Mouse (Mus musculus) bone marrow macrophage, adult 2 months (primary cell): ENCODE measurements around the gene C3. TPM values are rescaled to one million over a fixed set of nuclear protein-coding genes. Genes with fewer than 3 reads are reported as not detected.

Experiments
- H3K27ac ChIP-seq: 2 replicates; pipeline ENCODE4 v1.5.1; 2012; ENCODE audit warnings: low read depth, low read length; ENCODE audit not compliant: insufficient read depth
- H3K4me1 ChIP-seq: 2 replicates; pipeline ENCODE4 v1.6.1; 2012; ENCODE audit warnings: low read length; ENCODE audit not compliant: control insufficient read depth, insufficient read depth
- H3K4me3 ChIP-seq: 2 replicates; pipeline ENCODE4 v1.5.1; 2012; ENCODE audit warnings: mild to moderate bottlenecking, low read length, moderate library complexity; ENCODE audit not compliant: insufficient read depth
- CTCF ChIP-seq: IDR thresholded peaks from 2 replicates; pipeline ENCODE4 v1.5.1; 2012; ENCODE audit warnings: low read depth, mild to moderate bottlenecking, low read length, moderate library complexity
- POLR2A ChIP-seq: IDR thresholded peaks from 2 replicates; pipeline ENCODE4 v1.6.1; 2012; ENCODE audit warnings: mild to moderate bottlenecking, low read depth, low read length, borderline replicate concordance
- polyA plus RNA-seq: library from polyadenylated mRNA; stranded (reverse); fragments of >200 nt; gene quantifications from 2 replicates; pipeline ENCODE4 v1.2.4, GENCODE M21; 2012; ENCODE audit not compliant: missing spikeins, insufficient read depth, insufficient read length

The C3 gene
- polyA plus RNA-seq: 89.2 and 101 TPM in 2 replicates

DNA sequence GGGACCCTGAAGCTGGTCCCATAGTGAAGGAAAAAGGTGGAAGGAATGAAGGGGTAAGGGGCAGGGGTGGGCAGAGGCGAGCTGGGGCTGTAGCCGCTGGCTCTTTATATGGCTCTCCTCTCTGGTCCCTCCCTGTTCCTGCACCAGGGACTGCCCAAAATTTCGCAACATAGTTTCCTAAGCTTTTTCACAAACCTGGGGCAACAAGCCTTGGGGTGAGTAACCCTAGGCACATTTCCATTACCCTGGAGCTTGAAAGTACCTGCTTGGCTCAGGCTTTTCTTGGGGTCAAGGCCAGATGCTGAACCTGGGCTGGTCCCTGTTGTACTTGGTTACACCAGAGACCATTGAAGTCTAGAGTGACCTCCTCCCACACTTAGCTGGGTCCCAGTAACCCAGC lies at the start of gene C3:
Gene C3, minus strand, starts transcription at position 123 of the 400 bp plus-strand sequence.
- Histone ChIP-seq H3K4me1 (peaks cover 47% of the 10 kb centered on the region), H3K4me3 (peak within 1 kb of the TSS; percentile 24), H3K27ac (peak within 1 kb of the TSS; percentile 50)
- no peak for TF ChIP-seq POLR2A
- no peak for TF ChIP-seq CTCF

DNA sequence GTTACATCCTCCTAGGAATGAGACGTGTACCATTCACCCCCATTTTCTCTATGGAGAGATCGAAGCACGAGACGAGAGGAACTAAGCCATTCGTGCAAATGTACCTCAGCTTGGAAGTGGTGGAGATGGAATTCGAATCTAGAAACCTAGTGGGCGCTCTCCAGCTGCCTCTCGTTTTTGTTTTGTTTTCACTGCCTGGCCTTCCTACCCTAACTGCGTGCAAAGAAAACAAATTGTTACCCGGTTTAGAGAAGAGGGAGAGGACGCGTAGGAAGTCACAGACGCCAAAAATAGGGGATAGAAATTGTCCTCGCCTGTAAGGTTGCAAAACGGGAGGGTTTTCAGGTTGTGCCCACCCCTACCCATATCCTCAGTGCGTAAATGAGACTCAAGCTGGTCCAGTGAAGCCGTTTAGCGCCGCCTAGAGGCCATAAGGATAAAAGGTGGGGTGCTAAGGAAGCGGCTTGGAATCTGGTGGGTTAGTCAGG lies 48.7 kb upstream of the C3 start:
- Histone ChIP-seq H3K4me1 (peaks cover 22% of the 10 kb centered on the region), H3K27ac (peak overlapping the region; percentile 80), H3K4me3 (peak overlapping the region; percentile 63)
- TF ChIP-seq POLR2A (no peak), CTCF (peak; percentile 94)

DNA sequence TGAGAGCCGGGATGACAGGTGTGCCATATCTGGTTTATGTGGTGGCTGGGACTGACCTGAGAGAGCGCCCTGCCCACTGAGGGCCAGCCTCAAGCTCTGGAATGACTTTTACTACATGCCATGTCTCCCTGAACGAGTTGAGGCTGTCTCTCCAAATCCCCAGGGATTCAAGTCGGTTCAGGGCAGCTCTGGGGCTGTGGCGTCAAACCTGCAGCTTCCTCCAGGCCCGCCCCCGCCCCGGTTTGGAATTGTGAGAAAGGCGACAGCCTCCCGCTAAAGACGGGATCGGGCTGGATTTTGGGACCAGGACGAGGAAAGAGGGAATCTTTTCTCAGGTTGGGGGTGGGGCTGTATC lies 48.0 kb upstream of the C3 start:
- H3K4me1 ChIP-seq: peaks cover 15% of the 10 kb centered on the region
- TF ChIP-seq POLR2A: no peak
- peak overlapping the region; percentile 80 for H3K27ac ChIP-seq
- H3K4me3 ChIP-seq: peak overlapping the region; percentile 63

DNA sequence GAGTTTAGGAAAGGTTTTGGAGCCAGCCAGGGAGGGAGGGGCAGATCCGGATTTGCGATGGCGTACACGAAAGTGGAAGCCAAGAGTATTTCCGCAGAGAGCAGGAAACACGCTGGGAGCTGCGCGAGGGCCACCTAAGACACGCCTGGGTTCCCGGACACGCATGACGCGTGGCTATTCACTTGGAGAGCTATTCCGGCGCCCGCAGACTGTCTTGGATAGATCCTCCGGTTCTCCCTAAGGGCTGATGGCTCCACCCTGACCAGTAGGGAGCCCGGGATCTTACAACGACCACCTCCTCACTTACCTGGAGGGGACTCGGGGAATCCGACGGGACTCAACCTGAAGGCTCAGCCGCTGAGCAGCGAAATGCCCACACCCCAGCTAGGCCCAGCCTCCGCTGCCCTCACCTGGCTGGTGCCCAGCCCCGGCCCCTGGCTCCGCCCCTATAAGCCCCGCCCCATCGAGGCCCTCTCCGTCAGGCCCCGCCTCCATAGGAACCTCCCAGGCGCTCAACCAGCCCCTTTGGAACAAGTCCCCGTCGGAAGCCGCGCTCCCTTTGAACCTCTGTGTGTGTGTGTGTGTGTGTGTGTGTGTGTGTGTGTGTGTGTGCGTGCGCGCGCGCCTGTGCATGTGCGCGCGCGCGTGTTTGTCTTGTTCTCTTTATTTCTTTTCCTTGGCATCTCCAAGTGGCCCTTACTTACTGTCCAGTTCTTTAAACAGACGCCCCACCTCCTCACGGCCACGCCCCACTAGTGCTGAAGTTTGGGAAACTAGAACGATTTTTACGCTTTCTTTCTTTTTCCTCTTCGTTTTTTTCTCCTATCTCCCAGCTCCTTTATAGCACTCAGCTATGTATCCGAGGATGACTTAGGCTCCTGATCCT lies 47.4 kb upstream of the C3 start:
- H3K4me3 ChIP-seq: peak overlapping the region; percentile 63
- peak overlapping the region; percentile 80 for H3K27ac ChIP-seq
- peaks cover 11% of the 10 kb centered on the region for H3K4me1 ChIP-seq
- TF ChIP-seq POLR2A: peak; percentile 56; the same call in 1 of the 2 replicates
- TF ChIP-seq CTCF: no peak

DNA sequence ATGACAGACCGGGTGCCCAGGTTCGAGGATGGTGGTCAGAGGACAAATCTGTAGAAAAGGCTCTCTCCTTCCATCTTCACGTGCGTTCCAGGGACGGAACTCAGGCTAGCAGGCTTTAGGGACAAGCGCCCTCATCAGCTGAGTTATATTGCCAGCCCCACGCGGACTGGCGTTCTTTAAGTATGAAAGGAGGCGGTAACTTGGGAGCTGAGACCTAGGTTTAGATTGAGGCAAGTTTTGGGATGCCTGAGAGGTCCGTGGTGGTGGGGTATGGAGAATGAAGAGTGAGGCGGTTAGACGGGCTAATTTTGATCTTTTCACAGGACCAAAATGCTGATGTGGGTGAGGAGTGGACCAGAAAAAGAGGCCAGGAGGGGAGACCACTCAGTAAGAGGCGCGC lies 46.8 kb upstream of the C3 start:
- peak overlapping the region; percentile 54 for H3K27ac ChIP-seq
- peaks cover 11% of the 10 kb centered on the region for H3K4me1 ChIP-seq
- TF ChIP-seq CTCF (no peak), POLR2A (no peak)
- peak overlapping the region; percentile 63 for H3K4me3 ChIP-seq

DNA sequence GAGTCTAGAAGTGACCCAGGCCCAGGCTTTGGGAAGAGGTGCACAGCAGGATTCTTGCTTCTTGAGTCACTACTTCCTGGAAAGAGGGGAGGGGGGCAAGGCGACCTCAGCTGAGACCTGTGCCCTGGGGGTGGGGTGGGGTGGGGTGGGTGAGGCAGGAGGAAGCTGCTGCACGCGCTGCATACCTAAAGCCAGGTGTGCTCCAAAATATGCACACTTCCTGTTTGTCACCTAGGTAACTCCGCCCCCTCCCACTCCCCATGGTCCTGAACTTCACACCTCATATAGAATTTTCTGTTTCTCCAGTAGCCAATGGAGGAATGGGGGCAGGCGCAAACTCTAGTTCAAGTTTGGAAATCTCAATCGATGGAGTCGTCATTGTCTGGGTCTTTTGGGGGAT lies 45.9 kb upstream of the C3 start:
- Histone ChIP-seq H3K4me1 (peaks cover 11% of the 10 kb centered on the region), H3K27ac (no peak overlapping the region), H3K4me3 (no peak overlapping the region)
- TF ChIP-seq CTCF: no peak
- no peak for TF ChIP-seq POLR2A

DNA sequence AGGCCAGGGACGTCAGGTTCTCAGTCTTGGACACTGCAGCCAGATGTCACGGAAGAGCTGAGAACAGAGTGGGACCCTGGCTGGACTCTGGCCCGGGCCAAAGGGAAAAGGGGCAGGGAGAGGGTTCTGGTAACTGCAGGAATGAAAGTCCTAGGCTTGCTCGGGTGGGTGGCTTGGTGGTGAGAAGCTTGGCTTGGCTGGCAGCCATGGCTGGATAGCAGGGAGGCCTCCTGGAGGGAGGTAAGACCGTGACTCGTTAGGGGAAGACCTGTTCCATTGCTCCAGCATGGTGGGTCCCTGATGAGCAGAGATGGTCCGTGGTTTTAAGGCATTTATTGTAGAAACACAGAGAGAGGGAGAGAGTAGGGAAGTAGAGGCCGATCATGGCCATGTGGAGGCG lies 43.4 kb upstream of the C3 start:
- TF ChIP-seq POLR2A (no peak), CTCF (no peak)
- no peak overlapping the region for H3K4me3 ChIP-seq
- no peak overlapping the region for H3K27ac ChIP-seq
- peaks cover 6% of the 10 kb centered on the region; the same call in 1 of the 2 replicates for H3K4me1 ChIP-seq

DNA sequence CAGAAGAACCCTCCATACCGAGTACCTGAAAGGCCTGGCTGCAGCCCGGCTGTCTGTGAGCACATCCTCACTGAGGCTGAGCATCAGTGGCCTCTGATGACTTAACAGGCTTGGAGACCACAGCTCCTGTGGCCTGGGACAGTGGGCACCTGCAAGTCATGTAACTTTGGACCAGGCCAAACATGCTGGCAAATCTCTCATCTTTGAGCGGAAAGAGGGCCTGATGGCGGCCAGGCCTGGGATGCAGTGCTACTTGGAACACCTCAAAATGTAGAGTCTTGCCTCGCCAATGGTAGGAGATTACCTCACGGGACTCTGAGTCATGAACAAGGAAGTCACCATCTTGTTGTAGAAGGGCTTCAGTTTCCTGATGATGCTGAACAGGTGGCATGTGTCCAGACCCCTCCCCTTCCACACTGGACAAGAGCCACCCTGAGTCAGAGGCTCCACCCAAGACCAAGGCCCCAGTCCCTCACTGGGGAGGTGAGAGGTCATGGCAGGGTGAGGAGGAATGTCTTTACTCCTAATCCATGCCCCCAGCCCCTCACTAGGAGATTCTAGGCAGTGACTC lies 39.7 kb upstream of the C3 start:
- Histone ChIP-seq H3K4me1 (peaks cover 12% of the 10 kb centered on the region), H3K4me3 (no peak overlapping the region), H3K27ac (no peak overlapping the region)
- TF ChIP-seq POLR2A (no peak), CTCF (no peak)

DNA sequence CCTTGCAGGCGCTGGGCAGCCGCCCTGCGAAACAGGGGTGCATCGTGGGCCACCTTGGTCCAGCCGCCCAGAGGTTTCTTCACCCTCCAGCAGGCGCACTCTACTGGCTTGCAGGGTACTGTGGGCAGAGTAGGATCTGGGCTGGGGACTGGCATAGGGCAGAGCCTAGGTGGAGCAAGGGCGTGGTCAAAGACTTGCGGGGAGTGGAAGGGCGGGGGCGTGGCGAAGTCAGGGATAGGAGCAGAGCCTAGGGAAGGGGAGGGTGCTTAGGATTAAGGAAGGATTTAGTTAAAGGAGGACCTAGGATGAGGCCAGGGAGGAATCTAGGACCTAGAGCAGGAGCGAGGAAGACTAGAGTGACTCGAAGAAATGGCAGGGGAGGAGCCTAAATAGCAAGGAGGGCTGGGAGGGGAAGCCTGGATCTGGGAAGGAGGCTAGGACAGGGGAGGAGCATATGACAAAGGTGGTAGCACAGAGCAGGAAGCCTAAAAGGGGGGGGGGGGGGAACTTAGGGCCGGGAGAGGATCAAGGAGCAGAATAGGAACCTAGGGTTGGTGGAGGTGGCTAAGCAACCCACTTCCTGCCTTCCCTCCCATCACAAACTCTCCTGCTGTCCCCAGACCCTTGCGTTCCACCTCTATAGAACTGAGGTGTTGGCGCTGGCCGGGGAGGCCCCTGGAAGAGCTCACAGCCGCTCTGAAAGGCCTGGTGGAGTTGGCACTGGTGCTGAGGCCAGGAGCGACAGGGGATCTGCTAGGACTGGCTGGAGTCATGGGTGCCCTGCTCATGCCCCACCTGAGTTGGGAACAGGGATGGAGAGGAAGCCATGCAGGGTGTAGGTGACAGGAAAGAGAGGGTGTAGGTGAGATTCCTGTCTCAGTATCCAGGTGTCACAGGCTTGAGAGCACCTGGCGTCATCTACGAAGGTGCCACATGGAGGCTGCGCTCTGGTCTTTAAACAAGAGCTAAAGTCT lies 37.3 kb upstream of the C3 start:
- Histone ChIP-seq H3K27ac (no peak overlapping the region), H3K4me1 (peaks cover 12% of the 10 kb centered on the region), H3K4me3 (no peak overlapping the region)
- no peak for TF ChIP-seq CTCF

DNA sequence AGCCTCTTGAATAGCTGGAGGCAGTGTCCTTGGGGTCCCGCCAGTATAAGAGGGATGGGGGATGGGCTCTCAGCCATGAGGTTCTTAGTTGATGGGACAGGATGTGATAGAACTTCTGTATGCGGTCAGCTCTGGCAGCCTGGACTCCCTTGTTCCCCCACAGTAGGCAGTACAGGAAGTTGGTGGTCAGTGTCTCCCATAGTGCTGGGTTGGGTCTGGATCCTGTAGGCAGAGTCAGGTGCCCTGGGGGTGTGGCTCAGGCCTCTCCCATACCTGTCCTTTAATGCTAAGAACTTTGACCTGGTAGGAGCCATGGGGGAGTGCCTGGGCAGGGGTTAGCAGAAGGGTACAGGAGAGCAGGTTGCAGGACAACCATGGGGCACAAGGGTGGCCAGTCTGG lies 36.2 kb upstream of the C3 start:
- Histone ChIP-seq H3K4me3 (no peak overlapping the region), H3K27ac (no peak overlapping the region), H3K4me1 (peaks cover 12% of the 10 kb centered on the region)
- TF ChIP-seq POLR2A (no peak), CTCF (no peak)
